Comparison of ENCODE assay signal across 27 mouse cellular contexts in the genomic region with DNA sequence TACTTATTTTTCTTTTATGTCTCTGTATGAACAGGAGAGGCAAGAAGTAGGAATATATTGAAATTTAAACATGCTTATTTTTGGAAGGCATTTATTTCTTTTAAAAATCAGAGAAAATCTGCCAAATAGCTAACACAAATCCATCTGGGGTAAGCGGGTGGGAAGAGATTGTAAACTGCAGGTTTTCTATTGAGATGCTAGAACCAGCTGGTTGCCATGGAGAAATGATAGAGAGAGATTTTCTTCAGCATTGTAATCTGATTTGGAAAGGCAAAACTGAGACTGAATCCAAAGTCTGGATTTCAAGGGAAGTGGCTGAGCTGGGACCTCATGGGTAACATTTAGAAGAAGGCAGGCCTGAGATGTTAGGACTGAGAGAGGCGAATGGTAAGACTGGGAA.
DNase-seq lines count a peak whose midpoint lies in the region; ATAC-seq and TF ChIP-seq lines count a peak whose summit lies in the region.
"Had no signal": no experiment of that assay in that cellular context is flagged by ENCODE, and none has a peak within 500 bp of the region (broad histone marks: within the 10 kb centered on the region; RNA-seq: fewer than 3 reads in every experiment).

No protein-coding gene starts in this region.

- H3K27me3 ChIP-seq in forebrain, embryonic 16.5 days (replicated peaks; ENCODE audit: control insufficient read depth, insufficient read depth, low read length) = no peaks in the 10 kb centered on the region
- no peaks in the 10 kb centered on the region for H3K27me3 ChIP-seq in forebrain, embryonic 13.5 days
- H3K27me3 ChIP-seq: embryonic facial prominence, embryonic 15.5 days; heart, embryonic 13.5 days; hindbrain, embryonic 15.5 days; kidney, embryonic 15.5 days; liver, embryonic 12.5 days; megakaryocyte, embryonic 14.5 days; midbrain, embryonic 13.5 days had no signal

- peak; percentile 39 to 81 for DNase-seq in layer of hippocampus, adult 18-20 months (ENCODE audit: low spot score in 2 of 2)
- no peak for DNase-seq in layer of hippocampus, postnatal 25 days (ENCODE audit: extremely low spot score in 1 of 2, low spot score in 1 of 2)
- peak; percentile 30 for DNase-seq in brain, embryonic 14.5 days (ENCODE audit: low read depth)
- peak; percentile 72 for DNase-seq in layer of hippocampus, adult 9-11 months
- no peak for DNase-seq in cerebellum, postnatal 10 days
- DNase-seq: adrenal gland, postnatal 10 days; cerebellum, adult 18-20 months; cerebellum, postnatal 14 days; gastrocnemius, postnatal 10 days; heart, postnatal 10 days; kidney, adult 18-20 months; kidney, postnatal 25 days; lung, adult 18-20 months; lung, postnatal 4 days had no signal

- TF ChIP-seq CTCF in brain, embryonic 14.5 days (IDR thresholded peaks at IDR 0.05; ENCODE audit: borderline replicate concordance, extremely low read depth, insufficient read depth, insufficient read length) = no peak

- no peaks in the 10 kb centered on the region for H3K36me3 ChIP-seq in forebrain, embryonic 16.5 days (ENCODE audit: control insufficient read depth, insufficient read depth)
- no peaks in the 10 kb centered on the region for H3K36me3 ChIP-seq in forebrain, embryonic 13.5 days (ENCODE audit: poor library complexity, severe bottlenecking)
- H3K36me3 ChIP-seq: embryonic facial prominence, embryonic 10.5 days; embryonic facial prominence, embryonic 15.5 days; G1E; heart, embryonic 13.5 days; hindbrain, embryonic 15.5 days; kidney, embryonic 15.5 days; liver, embryonic 12.5 days; midbrain, embryonic 13.5 days had no signal

- 69% methylated on average over 2 of the region's 2 CpGs for WGBS in forebrain, embryonic 16.5 days
- 82% methylated on average over 2 of the region's 2 CpGs for WGBS in forebrain, embryonic 13.5 days

- H3K9me3 ChIP-seq in forebrain, embryonic 16.5 days (ENCODE audit: control insufficient read depth, low read length) = no peaks in the 10 kb centered on the region
- no peaks in the 10 kb centered on the region for H3K9me3 ChIP-seq in forebrain, embryonic 13.5 days (replicated peaks)
- H3K9me3 ChIP-seq: embryonic facial prominence, embryonic 10.5 days; embryonic facial prominence, embryonic 15.5 days; G1E; heart, embryonic 13.5 days; hindbrain, embryonic 15.5 days; kidney, embryonic 15.5 days; midbrain, embryonic 13.5 days had no signal

- no peak for ATAC-seq in forebrain, embryonic 16.5 days
- no peak for ATAC-seq in forebrain, embryonic 13.5 days
- ATAC-seq in erythroid progenitor cell, adult 5-6 weeks (replicated peaks; ENCODE audit: low FRiP score, poor library complexity, severe bottlenecking) = no peak
- ATAC-seq: liver, embryonic 12.5 days; lung, postnatal 0 days; midbrain, embryonic 13.5 days had no signal

- no peak overlapping the region for H3K4me3 ChIP-seq in forebrain, embryonic 16.5 days (replicated peaks; ENCODE audit: low read length)
- no peak overlapping the region for H3K4me3 ChIP-seq in forebrain, embryonic 13.5 days
- H3K4me3 ChIP-seq: embryonic facial prominence, embryonic 10.5 days; embryonic facial prominence, embryonic 15.5 days; heart, embryonic 13.5 days; hindbrain, embryonic 15.5 days; kidney, embryonic 15.5 days; liver, embryonic 12.5 days; megakaryocyte, embryonic 14.5 days; midbrain, embryonic 13.5 days had no signal

- no peak overlapping the region for H3K9ac ChIP-seq in forebrain, embryonic 16.5 days (replicated peaks; ENCODE audit: low read depth, low read length)
- no peak overlapping the region for H3K9ac ChIP-seq in forebrain, embryonic 13.5 days
- H3K9ac ChIP-seq: embryonic facial prominence, embryonic 15.5 days; heart, embryonic 13.5 days; hindbrain, embryonic 15.5 days; kidney, embryonic 15.5 days; liver, embryonic 12.5 days; midbrain, embryonic 13.5 days had no signal

- 0 out of 2 replicates have a peak overlapping the region, but pooled peaks have one; percentile 9 for H3K27ac ChIP-seq in forebrain, embryonic 16.5 days (ENCODE audit: low read length)
- H3K27ac ChIP-seq in forebrain, embryonic 13.5 days = no peak overlapping the region
- H3K27ac ChIP-seq: embryonic facial prominence, embryonic 10.5 days; embryonic facial prominence, embryonic 15.5 days; heart, embryonic 13.5 days; hindbrain, embryonic 15.5 days; kidney, embryonic 15.5 days; liver, embryonic 12.5 days; midbrain, embryonic 13.5 days had no signal

- TF ChIP-seq POLR2A in brain, embryonic 14.5 days (IDR thresholded peaks at IDR 0.05; ENCODE audit: borderline replicate concordance, extremely low read depth, insufficient read depth, insufficient read length, poor library complexity, severe bottlenecking) = no peak

- no peak overlapping the region for H3K4me2 ChIP-seq in forebrain, embryonic 16.5 days (ENCODE audit: low read length)
- no peak overlapping the region for H3K4me2 ChIP-seq in forebrain, embryonic 13.5 days
- H3K4me2 ChIP-seq: embryonic facial prominence, embryonic 15.5 days; heart, embryonic 13.5 days; hindbrain, embryonic 15.5 days; kidney, embryonic 15.5 days; liver, embryonic 12.5 days; midbrain, embryonic 13.5 days had no signal

- H3K4me1 ChIP-seq in forebrain, embryonic 16.5 days (replicated peaks; ENCODE audit: control insufficient read depth, insufficient read depth, low read length) = peaks cover 3% of the 10 kb centered on the region
- no peaks in the 10 kb centered on the region for H3K4me1 ChIP-seq in forebrain, embryonic 13.5 days
- H3K4me1 ChIP-seq: embryonic facial prominence, embryonic 10.5 days; embryonic facial prominence, embryonic 15.5 days; heart, embryonic 13.5 days; hindbrain, embryonic 15.5 days; kidney, embryonic 15.5 days; liver, embryonic 12.5 days; megakaryocyte, embryonic 14.5 days; midbrain, embryonic 13.5 days had no signal

Comparison
In these comparisons a context has a peak if more than half of its experiments do, and no peak if none do; other contexts are left out.
1. DNase-seq: peak in layer of hippocampus, adult 18-20 months (2 of 2), brain, embryonic 14.5 days (single experiment) and layer of hippocampus, adult 9-11 months (single experiment); none in layer of hippocampus, postnatal 25 days (0 of 2) and cerebellum, postnatal 10 days (0 of 2).